Mouse (Mus musculus) lung, embryonic 16.5 days (tissue): ENCODE results near the gene Cwc22. TPM values are rescaled to one million over a fixed set of nuclear protein-coding genes. Genes with fewer than 3 reads are reported as not detected.

Experiments used
- polyA plus RNA-seq: library from polyadenylated mRNA; unstranded; fragments of >200 nt; fragmentation: Nextera tagmentation; extraction: Ambion mirVana; gene quantifications from 2 replicates; pipeline ENCODE4 v1.2.1, GENCODE M21; 2015

Gene Cwc22
- polyA plus RNA-seq, 1 experiment from 2014 or later: 27.6 TPM

Other genes starting within 250 kb of the Cwc22 start
- 6.1 and 7.0 TPM in 2 replicates for gene Zfp385b, start 126.7 kb downstream of the Cwc22 start, polyA plus RNA-seq